Mouse (Mus musculus) gastrocnemius, postnatal 10 days (tissue): ENCODE measurements around the gene Cpox. TPM values are rescaled to one million over a fixed set of nuclear protein-coding genes. Genes with fewer than 3 reads are reported as not detected.

Experiments
- DNase-seq: peaks from one replicate; pipeline ENCODE4 v3.0.0; 2021; ENCODE audit warnings: mixed read lengths
- total RNA-seq, 2 experiments: library from RNA; stranded (reverse); gene quantifications; 2 replicates each; pipeline ENCODE4 v1.2.3; 2021

Gene Cpox
- total RNA-seq, 2 experiments from 2014 or later = 12.0 to 12.4 TPM

DNA sequence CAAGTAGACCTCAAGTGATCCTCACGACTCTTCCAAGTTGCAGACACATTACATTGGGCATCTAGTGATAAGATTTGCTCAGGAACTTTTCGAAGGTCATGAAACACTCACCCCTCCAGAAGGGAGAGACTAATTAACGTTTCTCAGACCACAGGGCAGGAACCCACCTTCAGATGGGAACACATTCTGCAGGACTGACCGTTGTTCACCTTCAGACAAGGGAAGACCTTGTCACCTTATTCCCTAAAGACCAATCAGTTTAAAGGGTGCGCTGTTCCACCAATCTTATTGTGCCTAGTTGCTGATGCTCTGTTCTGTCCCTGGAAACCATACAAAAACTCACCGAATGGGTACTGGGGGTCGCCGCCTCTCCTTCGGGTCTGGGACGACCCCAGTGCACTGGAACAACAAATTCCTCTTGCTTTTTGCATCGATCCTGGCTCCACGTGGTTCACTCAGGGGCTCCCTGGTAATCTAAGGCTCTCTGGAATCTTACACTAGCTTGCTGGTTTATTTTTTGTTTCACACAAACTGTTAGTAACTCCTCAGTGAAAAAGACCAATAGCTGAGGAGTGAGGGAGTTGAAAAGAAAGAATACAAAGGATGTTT is 30.8 kb downstream of the Cpox start:
- DNase-seq = no peak

DNA sequence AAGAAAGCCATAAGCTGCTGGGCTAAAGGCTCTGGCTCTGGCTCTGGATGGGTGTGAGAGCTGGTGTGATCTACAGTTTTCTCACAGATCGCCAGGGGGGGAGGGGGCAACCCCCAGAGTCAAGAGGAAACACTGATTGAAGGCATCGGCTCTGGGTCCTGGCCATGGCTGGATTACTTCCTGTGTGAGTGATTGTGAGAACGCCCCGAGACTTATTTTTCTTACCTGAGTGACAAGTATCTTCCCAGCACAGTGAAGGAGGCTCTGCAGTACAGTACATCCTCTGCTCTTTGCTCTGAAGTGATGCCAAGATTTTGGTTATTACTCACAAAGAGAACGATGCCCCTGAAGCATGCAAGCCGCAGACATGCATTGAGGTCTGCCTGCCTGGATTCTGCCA is 31.7 kb downstream of the Cpox start:
- DNase-seq = no peak

DNA sequence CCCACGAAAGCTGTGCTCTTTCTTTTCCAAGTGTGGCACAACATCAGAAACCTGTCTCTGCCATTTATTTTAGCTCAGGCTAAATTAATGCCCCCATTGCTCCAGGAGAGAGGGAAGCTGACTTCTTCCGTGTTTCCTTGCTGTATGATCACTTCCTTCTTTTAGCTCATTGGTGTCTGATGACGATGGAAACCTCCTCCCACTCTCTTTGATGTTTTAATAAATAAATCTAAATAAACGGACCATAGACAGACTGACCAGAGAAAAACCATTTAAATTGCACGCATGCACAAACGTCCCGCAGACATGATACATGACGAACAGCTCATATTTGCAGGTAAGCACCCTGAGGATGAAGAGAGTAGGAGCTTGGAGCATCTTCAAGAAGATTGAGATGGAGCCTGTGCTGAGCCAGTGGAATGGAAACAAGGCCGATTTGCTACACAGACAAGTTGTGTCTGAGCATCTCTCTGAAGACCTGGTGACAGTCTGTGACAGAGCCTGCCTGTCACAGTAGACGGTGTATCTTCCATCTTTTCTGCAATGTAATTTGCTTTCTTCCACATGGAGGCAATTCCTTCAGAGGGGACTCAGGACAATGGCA is 32.3 kb downstream of the Cpox start:
- no peak for DNase-seq

DNA sequence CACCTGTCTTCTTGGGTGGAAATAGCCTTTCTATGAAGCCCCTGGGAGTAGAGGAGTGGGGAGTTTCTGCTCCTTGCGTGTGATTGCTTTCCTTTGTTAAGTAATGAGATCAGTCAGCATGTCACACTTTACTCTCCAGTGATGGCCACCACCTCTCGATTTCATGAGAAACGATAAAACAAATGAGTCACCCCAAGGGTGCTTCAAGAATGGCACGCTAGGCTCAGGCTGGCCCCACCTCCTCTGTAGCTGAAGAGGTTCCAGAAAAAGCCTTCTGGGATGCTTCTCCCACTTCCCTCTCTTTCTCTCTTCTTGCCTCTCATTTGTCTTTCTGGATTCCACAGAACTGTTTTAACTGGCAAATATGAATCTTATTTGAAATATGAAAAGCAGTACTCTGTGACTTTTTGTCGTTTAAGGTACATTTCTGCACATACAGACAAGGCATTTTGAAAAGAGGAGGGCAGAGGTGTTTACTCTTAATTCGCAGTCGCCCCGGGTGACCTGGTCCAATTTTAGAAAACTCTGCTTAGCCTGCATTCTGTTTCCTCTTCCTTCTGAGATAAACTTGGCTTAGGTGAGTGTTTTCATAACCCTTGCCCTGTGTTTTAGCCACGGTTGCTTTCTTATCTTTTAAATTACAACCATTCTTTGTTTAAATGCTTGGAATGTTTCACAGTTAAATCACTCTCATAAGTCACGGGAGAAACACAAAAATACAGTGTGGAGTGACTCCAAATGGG is 33.5 kb downstream of the Cpox start:
- no peak for DNase-seq

DNA sequence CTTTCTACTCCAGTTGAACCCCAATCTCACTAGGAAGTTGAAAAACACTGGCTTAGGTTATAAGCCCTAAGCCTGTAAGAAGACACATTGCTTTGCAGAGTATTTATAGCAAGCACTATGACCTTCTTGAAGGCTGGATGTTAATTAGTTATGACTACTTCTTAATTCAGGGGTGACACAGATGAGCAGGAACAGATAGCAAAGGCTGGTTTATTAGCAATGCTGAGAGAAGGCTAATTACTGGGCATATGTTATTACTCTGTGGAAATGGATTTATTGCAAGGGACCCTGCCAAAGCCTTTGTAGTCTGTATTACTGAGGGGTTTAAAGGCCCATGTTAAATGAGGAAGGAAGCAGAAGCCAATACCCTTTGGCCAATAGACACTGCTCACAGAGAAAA is 34.9 kb downstream of the Cpox start:
- DNase-seq = no peak

DNA sequence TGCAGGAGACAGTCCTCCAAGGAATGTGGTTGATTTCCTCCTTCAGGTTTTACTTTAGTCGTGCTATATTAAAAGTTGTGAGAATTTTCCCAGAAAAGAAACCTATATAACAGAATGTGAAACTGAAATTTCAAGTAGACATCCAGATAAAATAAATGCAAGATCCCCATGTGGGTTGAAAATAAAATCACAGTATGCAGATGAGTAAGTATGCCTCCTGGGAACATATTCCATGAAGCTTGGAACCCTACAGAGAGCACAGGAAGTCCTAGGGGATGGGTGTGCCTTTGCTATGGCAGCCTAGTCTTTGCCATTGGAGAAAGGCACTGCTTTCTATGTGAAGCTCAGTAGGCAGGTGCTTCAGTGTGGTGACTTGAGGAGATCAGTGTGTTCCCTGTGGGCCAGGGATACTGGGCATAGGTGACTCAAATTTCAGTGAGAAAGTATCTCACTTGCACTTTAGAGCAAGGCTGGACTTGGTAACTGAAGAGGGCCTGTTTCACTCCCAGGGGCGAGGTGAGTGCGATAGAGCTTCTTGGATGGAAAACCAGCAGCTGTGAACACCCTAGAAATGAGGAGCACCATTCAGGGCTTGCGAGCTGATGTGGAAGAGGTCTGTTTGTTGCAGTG is 37.3 kb downstream of the Cpox start:
- DNase-seq = no peak

DNA sequence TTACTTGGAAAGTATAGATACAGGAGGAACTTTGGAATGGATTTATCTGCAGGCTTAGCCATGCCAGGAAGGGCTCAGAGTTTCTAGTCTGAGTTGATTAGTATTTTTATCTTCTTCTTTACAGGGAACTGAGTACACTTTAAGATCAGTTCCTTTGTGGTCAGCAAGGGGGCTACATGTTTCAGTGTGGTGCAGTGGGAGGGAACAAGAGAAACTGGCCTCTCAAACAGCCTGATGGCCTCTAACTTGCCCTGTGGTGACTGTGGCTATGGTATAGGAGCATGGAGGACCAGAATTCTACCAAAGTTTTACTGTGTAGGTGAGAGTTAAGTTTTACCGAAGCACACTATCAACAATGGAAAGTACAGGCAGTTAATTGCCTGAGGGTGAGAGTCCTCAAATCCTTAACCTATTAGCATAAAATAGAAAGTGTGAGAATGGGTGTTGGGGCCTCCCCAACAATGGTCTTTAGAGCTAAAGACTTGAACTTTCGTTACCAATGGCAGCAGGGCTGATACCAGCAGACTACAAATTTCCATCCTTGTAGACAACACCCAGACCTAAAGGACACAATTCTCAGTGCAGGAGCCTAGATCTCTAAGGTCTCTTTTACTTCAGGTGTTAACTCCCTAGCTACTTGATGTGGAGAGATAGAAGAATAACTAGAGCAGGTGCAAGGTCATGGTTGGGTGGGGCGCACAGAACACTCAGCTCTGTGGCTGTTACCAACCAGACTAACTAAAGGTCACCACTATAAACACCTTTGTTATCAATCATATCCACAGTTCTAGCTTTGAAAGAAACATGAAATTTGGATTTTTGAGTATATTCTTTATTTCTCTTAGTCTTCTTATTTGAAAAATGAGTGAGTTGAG is 38.7 kb downstream of the Cpox start:
- DNase-seq = no peak

DNA sequence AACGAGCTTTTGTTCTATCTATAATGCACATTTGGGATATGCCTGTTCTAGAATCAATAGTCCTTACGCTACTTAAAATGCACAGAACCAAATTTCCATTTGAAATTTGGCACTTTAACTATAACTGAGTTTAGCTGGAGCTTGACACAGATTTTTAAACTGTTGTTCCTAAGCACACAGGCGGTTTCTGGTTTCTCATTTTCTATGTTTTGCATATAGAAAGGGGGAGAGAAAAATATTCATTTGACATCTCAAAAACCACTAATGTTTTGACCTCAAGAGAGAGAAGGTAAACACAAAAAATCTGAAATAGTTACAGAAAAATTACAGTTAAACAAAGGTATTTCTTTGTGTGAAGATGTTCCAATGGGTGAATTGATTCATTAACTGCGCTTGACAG is 39.4 kb downstream of the Cpox start:
- DNase-seq = no peak

DNA sequence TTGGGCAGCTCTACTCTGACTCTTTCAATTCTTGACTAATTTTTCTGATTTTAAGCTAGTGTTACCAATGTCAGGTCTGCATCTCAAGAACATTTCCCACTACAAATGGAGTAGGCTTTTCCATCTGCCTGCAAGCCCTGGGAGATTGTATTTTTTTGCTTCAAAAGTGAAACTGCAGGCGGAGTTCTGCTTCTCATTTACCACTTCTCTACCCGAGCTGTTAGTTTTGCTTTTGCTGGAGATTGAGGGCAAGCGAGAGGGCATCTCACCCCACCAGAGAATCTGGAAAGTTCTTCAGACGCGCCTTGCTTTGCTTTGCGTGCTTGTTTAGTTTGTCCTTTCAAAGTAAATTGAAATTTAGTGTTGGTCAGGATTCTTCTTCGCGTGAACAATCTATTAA is 42.1 kb downstream of the Cpox start:
- no peak for DNase-seq

DNA sequence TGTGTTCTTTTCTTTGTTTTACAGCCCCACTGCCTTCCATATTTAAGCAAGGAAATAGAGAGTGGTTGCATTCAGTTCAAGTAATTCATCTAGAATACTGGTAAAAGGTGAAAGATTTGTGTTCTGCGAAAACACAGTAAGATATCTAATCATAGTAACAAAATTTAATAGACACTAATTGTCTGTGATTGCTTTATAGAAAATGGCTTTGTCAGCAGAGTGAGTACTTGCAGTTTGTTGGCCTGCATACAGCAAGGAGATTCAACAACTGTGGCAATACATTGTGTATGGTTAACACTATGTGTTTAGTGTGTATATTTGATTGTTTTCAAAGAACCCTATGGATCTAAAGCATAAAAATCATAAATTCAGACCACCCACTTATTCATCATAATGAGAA is 43.0 kb downstream of the Cpox start:
- DNase-seq = no peak

DNA sequence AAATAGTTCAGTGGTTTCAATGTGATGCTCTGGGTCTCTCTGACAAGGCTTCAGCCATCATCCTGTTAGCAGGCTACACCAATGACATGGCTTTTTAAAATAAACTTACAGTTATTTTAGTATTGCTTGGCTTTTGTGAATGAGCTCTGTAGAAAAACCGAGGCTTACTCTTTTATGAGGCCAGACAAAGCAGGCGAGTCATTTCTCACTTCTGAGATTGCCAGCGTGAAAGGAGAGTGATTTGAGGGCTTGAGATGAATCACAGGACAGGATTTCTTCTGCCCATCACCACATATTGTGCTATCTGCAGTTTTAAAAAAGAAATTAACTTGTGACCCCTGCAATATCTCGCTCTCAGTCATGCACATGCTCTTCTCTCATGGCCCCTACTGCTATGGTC is 44.9 kb downstream of the Cpox start:
- DNase-seq = no peak

DNA sequence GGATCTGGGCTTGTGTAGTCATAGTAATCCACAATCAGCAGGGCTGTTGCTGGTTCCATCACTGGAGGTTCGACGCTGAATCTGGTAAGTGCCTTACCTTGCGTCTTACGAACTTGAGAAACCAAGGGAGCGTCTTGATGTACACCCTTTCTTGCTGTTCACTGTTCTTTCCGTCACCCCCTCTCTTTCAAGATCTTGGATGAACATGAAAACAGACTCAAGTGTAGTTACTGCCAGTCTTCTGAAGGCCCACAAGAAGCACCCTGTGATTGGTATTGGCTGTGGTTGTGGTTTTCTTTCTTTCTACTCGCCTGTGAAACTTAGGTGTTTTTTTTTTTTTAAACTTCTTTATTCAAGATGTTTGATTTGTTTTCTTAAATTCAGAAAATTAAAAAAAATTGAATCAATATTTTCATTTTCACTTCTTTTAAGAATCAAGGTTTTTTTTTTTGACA is 48.6 kb downstream of the Cpox start, which contains the start of gene Gpr15:
TSS of gene Gpr15 (minus strand) at position 405 of the 455 bp plus-strand sequence.
- no peak for DNase-seq

DNA sequence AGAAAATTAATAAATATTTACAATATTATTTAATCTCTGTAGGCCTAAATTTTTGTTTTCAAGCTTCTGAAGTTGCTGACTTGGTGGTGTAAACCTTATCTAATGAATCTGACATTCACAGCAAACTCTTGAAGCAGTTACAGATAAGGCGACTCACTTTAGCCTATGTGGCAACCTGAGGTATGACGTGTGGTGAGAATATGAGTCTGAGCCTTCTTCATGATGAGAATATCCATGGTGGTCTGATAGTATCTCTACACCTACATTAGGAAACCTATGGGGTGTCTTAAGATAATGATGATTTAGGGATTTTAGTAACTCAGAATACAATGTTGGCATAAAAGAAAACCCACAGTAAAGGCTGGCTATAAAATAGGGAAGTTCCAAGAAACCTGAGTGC is 52.2 kb downstream of the Cpox start:
- no peak for DNase-seq

DNA sequence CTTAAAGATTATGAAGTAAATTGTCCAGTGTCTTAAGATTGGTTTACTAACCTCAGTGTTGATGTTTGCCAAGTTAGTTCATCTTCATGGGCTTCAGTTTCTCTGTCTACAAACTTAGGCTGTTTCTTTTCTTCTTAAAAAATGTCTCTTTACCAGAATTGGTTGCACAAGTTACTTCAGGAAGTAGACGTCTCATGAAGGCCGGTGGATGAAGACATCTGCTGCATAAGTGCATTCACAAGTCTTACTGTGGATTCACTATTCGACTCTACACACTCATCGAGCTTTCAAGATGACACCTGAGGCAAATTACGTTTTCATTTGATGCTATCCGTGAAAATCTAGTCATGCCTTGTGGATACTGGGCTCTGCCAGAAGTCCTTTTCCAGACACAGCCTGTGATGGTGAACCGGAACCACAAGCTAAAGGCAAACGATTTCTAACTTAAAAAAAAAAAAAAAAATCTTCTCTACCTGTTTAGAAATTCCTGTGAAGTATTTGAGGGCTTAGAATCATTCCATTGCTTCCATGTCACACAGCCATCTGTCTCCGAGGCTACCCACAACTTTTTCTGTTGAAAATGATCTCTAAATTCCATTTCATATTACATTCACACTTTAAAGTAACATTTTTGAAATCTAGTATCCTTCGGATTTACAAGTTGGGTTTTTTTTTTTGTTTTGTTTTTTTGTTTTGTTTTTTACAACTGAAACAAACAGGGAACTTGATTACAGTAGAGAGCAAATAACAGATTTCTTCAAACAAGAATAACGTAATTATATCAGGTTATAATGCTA is 56.8 kb downstream of the Cpox start:
- DNase-seq = no peak

DNA sequence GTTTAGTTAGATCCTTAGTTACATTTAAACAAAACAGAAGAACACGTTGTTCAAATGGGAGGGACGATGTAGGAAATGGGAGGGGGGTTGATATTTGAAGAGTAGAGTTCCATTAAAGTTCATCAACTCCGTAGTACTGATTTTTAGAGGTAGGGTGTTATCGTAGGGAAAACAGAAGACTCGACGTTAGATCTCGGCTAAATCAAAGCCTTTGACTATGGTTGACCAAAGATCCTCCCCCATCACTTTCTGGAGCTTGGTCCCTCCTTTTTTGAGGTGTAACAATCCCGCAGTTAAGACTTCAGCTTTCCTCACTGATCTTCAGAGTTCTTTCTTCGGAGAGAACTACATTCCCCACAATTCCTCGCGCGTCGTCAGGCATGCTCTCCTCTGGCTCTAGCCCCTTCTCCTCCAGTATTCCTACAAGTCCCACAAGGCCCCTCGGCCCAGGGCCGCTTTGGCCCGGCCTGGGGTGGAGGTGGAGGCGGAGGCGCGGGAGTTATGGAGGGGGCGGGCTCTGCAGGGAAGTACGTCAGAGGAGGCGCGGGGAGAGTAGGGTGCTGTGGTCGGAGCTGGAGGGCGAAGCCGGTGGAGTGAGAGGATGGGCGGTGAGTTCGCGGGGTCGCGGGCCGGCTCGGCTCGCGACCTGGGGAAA is 57.5 kb downstream of the Cpox start, which contains the start of gene Cldnd1:
TSS of gene Cldnd1 (plus strand) at position 434 of the 655 bp plus-strand sequence.
- DNase-seq = peak; percentile 92

DNA sequence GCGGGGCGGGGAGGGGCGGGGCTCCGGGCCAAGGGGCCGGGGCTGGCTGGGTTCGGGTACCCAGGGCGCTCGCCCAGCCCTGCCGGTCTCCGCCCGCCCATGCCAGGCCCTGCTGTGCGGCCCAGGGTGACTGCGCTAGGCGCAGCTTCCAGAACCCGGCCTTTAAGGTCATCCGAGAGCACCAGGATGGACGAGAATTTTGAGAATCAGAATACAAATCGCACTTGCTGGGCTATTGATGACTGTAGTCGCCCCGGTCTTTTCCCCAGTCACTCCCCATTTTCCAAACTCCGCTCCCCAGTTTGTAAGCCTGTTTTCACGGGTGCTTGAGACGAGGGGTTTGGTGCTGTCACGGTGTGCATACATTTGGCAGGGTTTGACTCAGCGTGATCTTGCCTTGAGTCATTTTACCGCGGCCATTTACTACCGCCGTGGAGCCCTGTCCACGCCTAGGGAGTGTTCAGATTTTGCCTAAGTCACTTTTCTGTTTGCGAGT is 58.1 kb downstream of the Cpox start:
- DNase-seq = no peak

DNA sequence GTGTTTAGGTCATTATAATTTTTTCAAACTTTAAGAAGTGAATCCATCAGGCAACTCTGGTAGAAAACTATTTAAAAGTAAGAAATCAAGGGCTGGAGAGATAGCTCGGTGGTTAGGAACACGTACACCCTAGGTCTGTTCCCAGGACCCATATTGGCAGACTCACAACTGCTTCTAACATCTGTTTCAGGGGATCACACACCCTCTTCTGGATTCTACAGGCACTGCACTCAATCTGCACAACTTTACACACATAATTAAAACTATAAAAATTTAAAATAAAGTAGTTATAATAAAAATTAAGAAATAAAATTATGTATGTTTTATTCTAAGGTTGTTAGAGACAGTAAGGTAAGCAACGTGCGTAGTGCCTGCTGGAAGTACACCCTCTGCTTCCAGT is 68.1 kb downstream of the Cpox start:
- DNase-seq = no peak

DNA sequence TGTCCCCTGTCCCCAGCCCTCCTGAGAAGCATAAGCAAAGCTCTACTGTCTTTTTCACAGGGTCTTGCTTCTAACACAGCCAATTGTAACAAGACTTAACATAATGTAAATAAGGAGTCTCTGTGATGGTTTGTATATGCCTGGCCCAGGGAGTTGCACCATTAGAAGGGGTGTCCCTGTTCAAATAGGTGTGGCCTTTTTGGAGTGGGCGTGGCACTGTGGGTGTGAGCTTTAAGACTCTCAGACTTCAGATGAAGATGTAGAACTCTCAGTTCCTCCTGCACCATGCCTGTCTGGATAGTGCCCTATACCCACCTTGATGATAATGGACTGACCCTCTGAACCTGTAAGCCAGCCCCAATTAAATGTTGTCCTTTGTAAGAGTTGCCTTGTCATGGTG is 68.7 kb downstream of the Cpox start:
- no peak for DNase-seq

DNA sequence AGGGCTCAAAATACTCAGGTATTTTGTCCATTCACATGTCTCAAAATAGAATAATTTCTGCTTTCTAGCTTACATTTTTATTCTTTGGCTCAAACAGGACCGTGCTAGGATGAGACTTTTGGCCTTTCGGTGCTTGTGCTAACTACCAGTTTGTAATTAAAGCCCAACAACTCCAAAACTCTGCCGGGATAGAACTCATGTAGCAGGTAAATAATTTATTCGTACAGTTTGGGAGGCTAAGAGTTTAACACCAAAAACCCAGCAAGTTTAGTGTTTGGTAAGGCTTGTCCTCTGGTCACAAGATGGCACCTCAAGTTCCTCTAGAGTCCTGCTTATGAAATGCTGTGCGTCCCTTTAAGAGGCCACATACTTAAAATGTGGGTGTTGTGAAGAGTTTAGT is 70.7 kb downstream of the Cpox start:
- DNase-seq = no peak

DNA sequence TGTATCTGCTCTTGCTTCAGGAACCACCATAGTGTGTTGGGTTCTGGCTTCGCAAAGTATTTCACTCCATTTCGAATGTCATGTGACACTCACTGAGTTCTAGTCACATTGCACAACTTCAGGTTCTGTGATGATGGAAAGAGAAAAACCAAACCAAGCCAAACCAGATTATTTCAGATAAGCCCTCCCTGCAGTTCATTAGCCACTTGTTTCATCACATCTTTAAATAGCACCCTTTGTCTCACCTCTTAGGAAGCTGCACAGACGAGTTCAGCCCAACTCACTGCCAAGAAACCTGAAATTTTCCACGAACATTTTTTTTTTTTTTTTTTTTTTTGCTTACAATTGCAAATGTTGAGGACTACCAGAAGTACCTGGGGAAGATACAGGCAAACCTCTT is 76.6 kb downstream of the Cpox start:
- no peak for DNase-seq

DNA sequence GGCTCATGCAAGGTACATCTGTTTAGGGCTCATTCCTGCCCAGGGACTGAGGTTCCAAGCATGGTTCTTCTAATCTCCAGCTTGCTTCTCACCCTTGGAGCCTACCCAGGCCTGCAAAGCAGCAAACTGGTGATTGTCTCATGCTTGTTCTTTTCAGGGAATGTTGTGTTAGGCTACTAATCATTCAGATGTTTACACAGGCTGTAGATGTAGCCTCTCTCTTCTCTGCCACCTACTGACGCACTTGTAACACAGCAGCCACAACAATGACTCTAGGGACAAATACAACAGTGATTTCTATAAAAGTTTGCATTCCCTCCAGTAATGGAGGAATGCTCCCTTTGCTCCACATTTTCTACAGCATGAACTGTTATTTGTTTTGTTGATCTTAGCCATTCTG is 81.2 kb downstream of the Cpox start:
- no peak for DNase-seq
